Mouse (Mus musculus) spleen, adult 18-20 months (tissue): ENCODE results near the gene Vmn1r64.
"Not testable (repeated sequence)": the region's sequence is repeated elsewhere in the genome, so short reads cannot be mapped to it uniquely, and the experiment has no call there.

ENCODE experiments used
- DNase-seq, 2 experiments: peaks; one replicate each; pipeline ENCODE4 v3.0.0; 2022; ENCODE audit warnings: mixed read lengths in 2 of 2

Gene Vmn1r64

GRCm38 (mm10) chr7:5884442-5884841 is at the start of gene Vmn1r64:
Gene Vmn1r64 (minus strand): TSS chr7:5884542.
- DNase-seq: no peak

DNA sequence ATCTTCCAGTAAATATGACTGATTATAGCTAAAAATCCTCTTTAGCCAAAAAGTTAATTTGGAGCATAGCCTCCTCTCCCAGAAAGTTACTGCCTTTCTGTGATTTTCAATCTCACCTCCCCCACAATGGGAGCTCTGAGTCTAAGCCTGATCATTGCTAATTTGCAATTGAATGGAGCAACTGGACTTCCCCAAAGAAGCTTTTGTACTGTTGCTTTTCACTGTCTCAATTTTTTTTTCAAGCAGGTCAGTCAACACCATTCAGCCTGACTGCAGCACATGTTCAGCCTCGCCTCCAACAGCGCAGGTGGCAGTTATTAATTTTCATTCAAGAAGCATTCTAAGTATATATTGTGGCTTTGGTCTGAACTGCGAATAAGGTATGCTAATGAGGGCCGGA is 14.9 kb upstream of the Vmn1r64 start:
- DNase-seq: no peak

DNA sequence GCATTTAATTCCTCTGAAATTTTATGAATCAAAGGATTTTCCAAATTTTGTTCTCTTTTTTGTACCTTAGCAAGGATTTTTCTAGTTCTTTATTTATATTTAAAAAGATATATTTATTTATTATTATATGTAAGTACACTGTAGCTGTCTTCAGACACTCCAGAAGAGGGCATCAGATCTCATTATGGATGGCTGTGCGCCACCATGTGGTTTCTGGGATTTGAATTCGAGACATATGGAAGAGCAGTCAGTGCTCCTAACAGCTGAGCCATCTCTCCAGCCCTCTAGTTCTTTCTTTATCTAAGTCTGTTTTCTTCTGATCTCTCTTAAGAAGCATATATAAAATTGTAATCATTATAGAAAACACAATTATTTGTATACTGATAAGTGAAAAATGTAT is 12.9 kb upstream of the Vmn1r64 start:
- DNase-seq: not testable (repeated sequence)
